Mouse (Mus musculus) spleen, adult 2 months (tissue): ENCODE results near the gene Trim2.

Experiments
- CTCF ChIP-seq: fragments of 200-500 bp; IDR thresholded peaks from 2 replicates; pipeline ENCODE4 v1.5.1; 2011; ENCODE audit warnings: mild to moderate bottlenecking, inconsistent platforms; ENCODE audit not compliant: insufficient read depth, insufficient read length, insufficient replicate concordance; ENCODE audit errors: extremely low read depth
- POLR2A ChIP-seq: fragments of 200-500 bp; IDR thresholded peaks from 2 replicates; pipeline ENCODE4 v1.6.1; 2011; ENCODE audit warnings: low read depth, low read length, inconsistent platforms

DNA sequence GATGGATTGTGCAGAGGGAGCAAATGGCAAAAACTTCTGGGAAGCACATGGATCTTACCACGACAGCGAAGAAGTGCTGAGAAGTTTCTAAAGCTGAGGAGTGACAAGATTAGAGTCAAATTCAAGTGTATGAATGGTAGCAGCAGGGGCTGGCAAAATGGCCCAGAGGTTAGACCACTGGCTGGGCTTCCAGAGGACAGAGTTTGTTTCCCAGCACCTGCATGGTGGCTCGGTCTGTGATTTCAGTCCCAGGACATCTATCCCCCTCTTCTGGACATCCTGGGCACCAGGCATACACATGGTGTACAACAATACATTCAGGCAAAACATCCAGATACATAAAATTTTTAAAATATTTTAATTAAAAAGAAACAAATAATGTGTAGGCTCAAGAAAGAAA is 156.8 kb downstream of the Trim2 start:
- no peak for TF ChIP-seq POLR2A
- TF ChIP-seq CTCF = no peak
